Mouse (Mus musculus): ENCODE results near the gene Dnajc16. TPM values are rescaled to one million over a fixed set of nuclear protein-coding genes. Genes with fewer than 3 reads are reported as not detected.

Gene Dnajc16
- polyA plus RNA-seq, 1 experiment from 2014 or later, result 6.4 TPM

- WGBS, result 95% methylated on average over 5 of the region's 5 CpGs
- no peak overlapping the region for H3K4me2 ChIP-seq (ENCODE audit: low read length)
- H3K27ac ChIP-seq (ENCODE audit: low read length), result no peak overlapping the region
- H3K36me3 ChIP-seq (ENCODE audit: control insufficient read depth, insufficient read depth), result peaks cover 3% of the 10 kb centered on the region
- no peaks in the 10 kb centered on the region for H3K9me3 ChIP-seq (ENCODE audit: control insufficient read depth, low read length)
- no peak for ATAC-seq
- H3K27me3 ChIP-seq (replicated peaks; ENCODE audit: control insufficient read depth, insufficient read depth, low read length), result no peaks in the 10 kb centered on the region
- H3K9ac ChIP-seq (replicated peaks; ENCODE audit: low read depth, low read length), result no peak overlapping the region
- H3K4me3 ChIP-seq (replicated peaks; ENCODE audit: low read length), result no peak overlapping the region
- H3K4me1 ChIP-seq (replicated peaks; ENCODE audit: control insufficient read depth, insufficient read depth, low read length), result no peaks in the 10 kb centered on the region
Measured at GRCm38 (mm10) chr4:141713598-141714142, 77.1 kb downstream of the Dnajc16 start.

- WGBS, result 93% methylated on average over 1 of the region's 1 CpGs
- Histone ChIP-seq H3K27me3 (replicated peaks; ENCODE audit: control insufficient read depth, insufficient read depth, low read length) (no peaks in the 10 kb centered on the region), H3K36me3 (ENCODE audit: control insufficient read depth, insufficient read depth) (peaks cover 3% of the 10 kb centered on the region), H3K4me3 (replicated peaks; ENCODE audit: low read length) (no peak overlapping the region), H3K27ac (ENCODE audit: low read length) (no peak overlapping the region), H3K9ac (replicated peaks; ENCODE audit: low read depth, low read length) (no peak overlapping the region), H3K4me1 (replicated peaks; ENCODE audit: control insufficient read depth, insufficient read depth, low read length) (no peaks in the 10 kb centered on the region), H3K4me2 (ENCODE audit: low read length) (no peak overlapping the region), H3K9me3 (ENCODE audit: control insufficient read depth, low read length) (no peaks in the 10 kb centered on the region)
- ATAC-seq, result no peak
Measured at GRCm38 (mm10) chr4:141711250-141711649, 79.5 kb downstream of the Dnajc16 start.

Other genes starting within 250 kb of the Dnajc16 start
- 18.8 and 27.8 TPM in 2 replicates for gene Fblim1, start 184.8 kb downstream of the Dnajc16 start, polyA plus RNA-seq (2015; fragmentation: Nextera tagmentation; extraction: Ambion mirVana)
- 0.13 and 0.19 TPM in 2 replicates for gene Tmem82, start 172.3 kb downstream of the Dnajc16 start, polyA plus RNA-seq (2015; fragmentation: Nextera tagmentation; extraction: Ambion mirVana)
- gene Slc25a34, start 167.1 kb downstream of the Dnajc16 start, polyA plus RNA-seq (2015; fragmentation: Nextera tagmentation; extraction: Ambion mirVana), result 0.08 TPM in 1 of 2 replicates, not detected in the other
- gene Plekhm2, start 126.0 kb downstream of the Dnajc16 start, polyA plus RNA-seq (2015; fragmentation: Nextera tagmentation; extraction: Ambion mirVana), result 5.0 and 7.0 TPM in 2 replicates
- 0.99 and 1.4 TPM in 2 replicates for gene Rsc1a1, start 105.3 kb downstream of the Dnajc16 start, polyA plus RNA-seq (2015; fragmentation: Nextera tagmentation; extraction: Ambion mirVana)
- gene Ddi2, start 67.5 kb downstream of the Dnajc16 start, polyA plus RNA-seq (2015; fragmentation: Nextera tagmentation; extraction: Ambion mirVana), result 13.1 and 14.3 TPM in 2 replicates
- not detected in 2 replicates for gene Agmat, start 44.3 kb downstream of the Dnajc16 start, polyA plus RNA-seq (2015; fragmentation: Nextera tagmentation; extraction: Ambion mirVana)
- 15.8 and 16.6 TPM in 2 replicates for gene Casp9, start 2.7 kb upstream of the Dnajc16 start, polyA plus RNA-seq (2015; fragmentation: Nextera tagmentation; extraction: Ambion mirVana)
- gene Cela2a, start 35.2 kb upstream of the Dnajc16 start, polyA plus RNA-seq (2015; fragmentation: Nextera tagmentation; extraction: Ambion mirVana), result not detected in 2 replicates
- gene Ctrc, start 55.4 kb upstream of the Dnajc16 start, polyA plus RNA-seq (2015; fragmentation: Nextera tagmentation; extraction: Ambion mirVana), result not detected in 2 replicates
- gene Efhd2, start 84.0 kb upstream of the Dnajc16 start, polyA plus RNA-seq (2015; fragmentation: Nextera tagmentation; extraction: Ambion mirVana), result 69.9 and 76.8 TPM in 2 replicates
- 1.6 and 1.8 TPM in 2 replicates for gene Fhad1, start 224.2 kb upstream of the Dnajc16 start, polyA plus RNA-seq (2015; fragmentation: Nextera tagmentation; extraction: Ambion mirVana)